Mouse (Mus musculus): ENCODE results near the gene Tex21.
"Not testable (repeated sequence)": the region's sequence is repeated elsewhere in the genome, so short reads cannot be mapped to it uniquely, and the experiment has no call there.

Gene Tex21

GRCm38 (mm10) chr12:76256114-76256843 is 9.7 kb upstream of the Tex21 start:
- DNase-seq (ENCODE audit: low spot score in 2 of 2), result no peak

- DNase-seq (ENCODE audit: low spot score in 2 of 2), result peak in 1 of 2 experiments; percentile 30
Measured at GRCm38 (mm10) chr12:76255499-76255875, 8.9 kb upstream of the Tex21 start.

- peak; percentile 90 to 93 for DNase-seq (ENCODE audit: low spot score in 2 of 2)
Measured at GRCm38 (mm10) chr12:76254725-76255498, 8.4 kb upstream of the Tex21 start, which contains the start of gene Mthfd1. TSS of gene Mthfd1 (plus strand) at chr12:76255298.

DNA sequence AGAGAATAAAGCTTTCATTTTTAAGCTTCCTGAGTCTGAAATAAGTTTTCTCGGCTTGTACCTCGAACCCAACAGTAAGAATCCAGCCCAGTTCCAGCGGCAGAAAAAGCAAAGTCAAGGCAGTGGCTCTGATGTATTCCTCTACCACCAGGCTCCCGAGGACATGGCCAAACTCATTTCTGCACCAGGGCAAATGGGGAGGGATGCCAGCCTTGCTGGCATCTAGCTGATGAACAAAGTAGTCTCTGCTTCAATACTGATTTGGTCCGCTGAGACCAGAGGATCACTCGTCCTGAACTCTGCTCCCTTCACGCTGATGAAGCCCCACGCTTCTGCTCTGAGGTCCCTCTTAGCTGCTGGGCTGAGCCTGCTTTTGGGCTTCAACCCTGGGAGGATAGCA is 7.4 kb upstream of the Tex21 start:
- DNase-seq (ENCODE audit: low spot score in 2 of 2), result peak in 1 of 2 experiments; percentile 35

DNA sequence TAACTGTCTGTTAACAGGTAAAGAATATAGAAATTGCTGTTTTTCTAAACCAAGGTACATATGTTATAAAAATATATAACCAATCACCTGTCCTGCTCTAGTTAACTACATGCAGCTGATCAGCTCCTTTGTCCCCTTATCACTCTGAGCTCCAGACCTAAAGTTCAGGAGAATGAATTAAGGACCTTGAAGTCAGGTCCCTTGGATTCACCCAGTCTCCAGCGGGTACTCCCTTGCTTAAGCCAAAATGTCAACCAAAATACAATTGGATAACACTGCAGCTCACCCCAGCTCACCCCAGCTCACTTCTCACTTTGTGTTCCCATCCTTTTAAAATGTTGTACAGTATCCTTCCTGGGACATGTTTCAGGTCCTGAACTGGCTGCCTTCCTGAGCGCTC is 7.0 kb upstream of the Tex21 start:
- DNase-seq (ENCODE audit: low spot score in 2 of 2), result no peak

DNA sequence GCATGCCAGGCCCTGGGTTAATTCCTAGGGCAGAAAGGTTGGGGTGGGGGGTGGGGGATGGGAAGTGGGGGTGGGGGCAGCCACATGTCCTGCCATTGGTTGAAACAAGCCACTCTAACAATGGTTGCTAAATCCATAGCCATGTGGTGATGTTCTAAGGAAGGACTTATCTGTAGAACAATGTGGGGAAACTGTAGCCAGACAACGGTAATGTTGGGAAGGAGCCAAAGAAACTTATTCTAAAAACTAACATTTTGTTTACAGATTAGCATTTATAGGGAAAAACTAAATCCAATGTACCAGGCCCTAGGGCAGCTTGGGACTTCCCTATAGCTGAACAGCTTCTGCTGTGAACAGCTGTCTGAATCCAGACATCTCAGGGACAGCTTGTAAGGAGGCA is 6.5 kb upstream of the Tex21 start:
- DNase-seq (ENCODE audit: low spot score in 2 of 2), result no peak

GRCm38 (mm10) chr12:76244981-76245380 is 1.6 kb downstream of the Tex21 start:
- no peak for DNase-seq (ENCODE audit: low spot score in 2 of 2)

- no peak for DNase-seq (ENCODE audit: low spot score in 2 of 2)
Measured at GRCm38 (mm10) chr12:76241833-76242232, 4.7 kb downstream of the Tex21 start.

DNA sequence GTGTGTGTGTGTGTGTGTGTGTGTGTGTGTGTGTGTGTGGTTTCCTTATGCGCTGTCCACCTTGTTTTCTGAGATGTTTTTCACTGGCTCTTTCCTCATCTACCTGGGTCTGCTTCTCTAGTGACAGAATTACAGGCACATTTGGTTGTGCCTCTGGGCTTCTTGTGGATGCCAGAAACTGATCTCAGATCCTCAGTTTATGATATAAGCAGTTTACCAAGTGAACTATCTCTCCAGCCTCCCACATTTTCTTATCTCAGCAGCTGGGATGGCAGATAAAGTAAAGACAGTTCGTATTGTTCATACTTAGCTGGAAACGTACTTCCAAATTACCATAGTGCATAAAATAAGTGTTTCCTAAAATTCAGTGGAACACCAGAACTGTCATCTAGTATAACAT is 5.5 kb downstream of the Tex21 start:
- DNase-seq (ENCODE audit: low spot score in 2 of 2), result no peak

- DNase-seq (ENCODE audit: low spot score in 2 of 2), result no peak
Measured at GRCm38 (mm10) chr12:76240670-76241069, 5.9 kb downstream of the Tex21 start.

GRCm38 (mm10) chr12:76239839-76240571 is 6.5 kb downstream of the Tex21 start:
- no peak for DNase-seq (ENCODE audit: low spot score in 2 of 2)

DNA sequence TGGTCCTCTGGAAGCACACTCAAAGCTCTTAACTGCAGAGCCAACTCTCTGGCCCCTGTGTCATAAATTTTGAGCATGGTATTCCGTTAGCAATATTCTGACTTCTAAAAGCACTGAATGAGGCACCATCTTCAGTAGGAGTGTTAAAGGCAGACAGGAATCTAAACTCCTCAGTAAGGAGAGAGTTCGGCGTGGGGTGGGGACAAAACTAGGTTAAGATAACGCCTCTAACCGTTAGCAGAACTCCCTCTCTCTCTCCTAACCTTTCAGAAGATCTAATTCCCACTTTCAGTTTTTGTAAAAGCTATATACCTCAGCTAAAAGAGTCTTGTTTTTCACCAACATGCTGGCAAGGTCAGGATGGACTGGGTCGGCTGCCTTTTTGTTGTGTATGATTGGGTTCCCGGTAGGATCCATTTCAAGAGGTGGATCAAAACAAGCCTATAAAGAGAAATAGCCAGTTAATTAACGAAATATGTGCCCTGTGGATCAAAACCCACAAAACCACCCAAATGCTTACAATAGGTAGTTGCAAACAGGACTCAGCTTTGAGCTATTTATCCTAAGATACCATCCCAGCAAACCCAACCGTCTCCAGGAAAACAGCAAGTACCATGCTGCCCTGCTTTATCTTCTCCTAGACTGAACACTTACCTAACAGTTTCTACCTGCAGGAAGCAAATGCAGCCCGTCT is 7.3 kb downstream of the Tex21 start:
- no peak for DNase-seq (ENCODE audit: low spot score in 2 of 2)

DNA sequence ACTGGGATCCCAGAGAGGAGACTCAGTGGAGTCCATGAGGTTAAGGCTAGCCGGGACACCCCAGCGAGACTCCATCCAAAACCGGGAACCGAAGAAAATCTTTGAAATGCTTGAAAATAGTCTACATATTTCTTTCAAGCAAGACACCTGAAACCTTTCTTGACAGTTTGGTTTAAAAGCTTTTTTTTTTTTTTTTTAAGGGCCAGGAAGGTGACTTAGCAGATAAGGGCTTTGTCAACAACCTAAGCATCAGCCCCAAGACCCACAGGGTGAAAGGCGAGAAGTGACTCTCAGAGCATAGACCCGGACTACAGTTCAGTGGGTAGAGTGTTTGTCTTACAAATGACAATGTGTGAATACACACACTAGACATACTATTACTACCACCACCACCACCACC is 11.3 kb downstream of the Tex21 start:
- DNase-seq (ENCODE audit: low spot score in 2 of 2), result no peak

DNA sequence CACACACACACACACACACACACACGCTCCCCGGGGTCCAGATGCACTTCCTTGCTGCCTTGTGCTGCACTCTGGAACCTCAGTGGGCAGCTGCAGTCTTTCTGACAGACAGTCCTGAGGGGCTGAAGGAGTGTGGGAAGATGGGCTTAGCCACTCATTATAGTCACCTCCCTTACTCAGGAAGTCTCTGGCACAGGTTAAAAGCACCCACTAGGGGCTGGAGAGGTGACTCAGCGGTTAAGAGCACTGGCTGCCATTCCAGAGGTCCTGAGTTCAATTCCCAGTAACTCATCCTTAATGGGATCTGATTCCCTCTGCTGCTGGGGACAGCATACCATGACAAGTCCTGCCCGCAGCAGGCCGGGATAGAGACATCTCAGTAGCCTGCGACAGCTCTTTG is 15.9 kb downstream of the Tex21 start:
- DNase-seq (ENCODE audit: low spot score in 2 of 2), result no peak

DNA sequence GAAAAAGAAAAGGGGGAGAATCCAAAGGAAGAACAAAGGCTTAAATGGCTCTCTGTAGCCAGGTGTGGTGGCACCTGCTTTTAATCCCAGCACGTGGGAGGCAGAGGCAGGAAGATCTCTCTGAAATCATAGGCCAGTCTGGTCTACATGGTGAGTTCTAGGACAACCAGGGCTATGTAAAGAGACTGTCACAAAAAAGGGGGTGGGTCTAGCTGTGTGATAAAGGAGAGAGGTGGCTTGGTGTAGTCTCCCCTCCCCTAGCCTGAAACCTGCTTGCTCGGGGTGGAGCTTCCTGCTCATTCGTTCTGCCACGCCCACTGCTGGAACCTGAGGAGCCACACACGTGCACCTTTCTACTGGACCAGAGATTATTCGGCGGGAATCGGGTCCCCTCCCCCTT is 24.4 kb downstream of the Tex21 start:
- DNase-seq (ENCODE audit: low spot score in 2 of 2), result not testable (repeated sequence)

DNA sequence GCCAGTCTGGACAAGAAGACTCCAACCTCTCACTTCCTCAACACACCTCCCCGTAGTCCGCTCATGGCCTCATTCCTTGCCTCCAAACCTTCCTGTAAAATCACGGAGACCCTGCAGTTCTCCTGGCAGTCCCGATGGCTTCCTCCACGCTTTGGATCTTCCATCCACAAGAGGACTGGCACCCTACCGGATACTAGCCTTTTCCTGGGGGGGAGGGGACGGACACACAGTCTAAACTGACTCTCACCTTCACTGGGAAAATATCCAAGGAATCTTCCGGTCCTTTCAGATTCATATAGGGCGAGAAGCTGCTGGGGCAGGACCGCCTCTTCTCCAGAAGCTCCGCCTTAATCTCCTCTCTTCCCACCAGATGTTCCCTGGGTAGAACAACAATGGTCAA is 29.8 kb downstream of the Tex21 start:
- DNase-seq (ENCODE audit: low spot score in 2 of 2), result no peak

DNA sequence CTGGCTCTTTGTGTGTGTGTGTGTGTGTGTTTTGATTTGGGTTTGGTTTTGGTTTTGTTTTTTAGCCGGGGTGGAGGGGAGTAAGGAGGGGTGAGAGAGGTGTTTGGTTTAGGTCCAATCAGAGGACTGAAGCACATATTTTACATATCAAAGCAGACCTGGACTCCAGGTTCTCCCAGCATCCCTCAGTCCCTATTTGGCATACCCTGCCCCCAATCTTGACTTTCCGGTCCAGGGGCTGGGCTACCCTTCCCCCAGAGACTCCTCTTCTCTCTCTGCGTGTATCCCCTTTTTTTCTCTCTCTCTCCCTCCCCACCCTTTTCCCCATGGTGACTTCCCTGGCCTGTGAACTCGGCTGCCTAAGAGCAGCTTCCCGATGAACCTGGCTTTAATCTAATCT is 31.4 kb downstream of the Tex21 start:
- DNase-seq (ENCODE audit: low spot score in 2 of 2), result no peak

- DNase-seq (ENCODE audit: low spot score in 2 of 2), result no peak
Measured at GRCm38 (mm10) chr12:76209429-76209974, 37.0 kb downstream of the Tex21 start.

DNA sequence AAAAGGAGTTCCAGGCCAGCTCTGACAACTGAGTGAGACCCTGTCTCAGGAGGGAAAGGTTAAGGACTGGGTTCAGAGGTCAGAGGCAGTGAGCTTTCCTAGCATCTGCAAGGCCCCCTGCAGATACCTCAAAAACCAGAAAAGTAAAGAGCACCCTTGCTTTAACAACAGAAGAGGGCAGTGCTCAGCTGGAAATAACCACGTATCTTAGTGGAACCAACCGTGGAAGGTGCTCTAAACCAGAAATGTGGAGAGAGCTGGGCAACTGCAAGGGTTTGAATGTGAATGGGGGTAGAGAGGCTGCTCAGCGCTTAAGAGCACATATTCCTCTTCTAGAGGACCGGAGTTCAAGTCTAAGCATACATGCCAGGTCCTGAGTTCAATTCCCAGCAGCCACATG is 46.2 kb downstream of the Tex21 start:
- no peak for DNase-seq (ENCODE audit: low spot score in 2 of 2)

DNA sequence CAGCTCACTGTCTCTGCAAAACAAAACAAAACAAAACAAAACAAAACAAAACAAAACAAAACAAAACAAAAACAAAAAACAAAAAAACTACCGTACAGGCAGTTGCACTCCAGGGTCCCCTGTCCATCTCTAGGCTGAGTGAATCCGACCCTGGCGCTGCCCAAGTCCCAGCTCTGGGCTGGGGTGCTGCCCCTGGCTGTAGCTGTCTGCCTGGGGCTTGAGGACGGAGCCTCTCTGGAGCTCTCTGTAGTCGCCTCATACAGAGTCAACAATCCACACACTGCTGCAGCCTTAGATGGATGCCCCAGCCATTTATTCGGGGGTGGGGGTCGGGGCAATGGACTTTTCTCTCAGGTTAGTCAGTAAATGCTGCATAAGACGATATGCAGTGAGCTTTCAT is 49.5 kb downstream of the Tex21 start:
- DNase-seq (ENCODE audit: low spot score in 2 of 2), result no peak

GRCm38 (mm10) chr12:76196709-76197054 is 49.9 kb downstream of the Tex21 start:
- peak; percentile 63 to 68 for DNase-seq (ENCODE audit: low spot score in 2 of 2)

Measured in urinary bladder, postnatal 4 days (tissue).